Mouse (Mus musculus) hindbrain, embryonic 16.5 days (tissue): ENCODE measurements at regions not wholly inside any gene's neighbourhood (a gene's known extent, or its start where the extent isn't known, plus 50 kb on each side); places are given as distances from the start of the nearest gene placed in this dataset.

ENCODE experiments used
- ATAC-seq: fragments of 200-750 bp; cut with Nextera tagmentation; 2 replicates; pipeline ENCODE4 v1.8.0; 2017; ENCODE audit warnings: moderate TSS enrichment, moderate library complexity
- H3K27ac ChIP-seq: fragments of 300-500 bp; sonication (generic); 2 replicates; pipeline ENCODE4 v1.5.1; 2014; ENCODE audit warnings: low read depth, mild to moderate bottlenecking, control low read depth, low read length, moderate library complexity
- H3K27me3 ChIP-seq: fragments of 300-500 bp; sonication (generic); replicated peaks from 2 replicates; pipeline ENCODE4 v1.6.1; 2014; ENCODE audit warnings: low read length; ENCODE audit not compliant: control insufficient read depth, insufficient read depth
- H3K36me3 ChIP-seq: fragments of 300-500 bp; sonication (generic); 2 replicates; pipeline ENCODE4 v1.6.1; 2014; ENCODE audit warnings: mild to moderate bottlenecking, low read length, moderate library complexity, mixed read lengths; ENCODE audit not compliant: control insufficient read depth, insufficient read depth
- H3K4me1 ChIP-seq: fragments of 300-500 bp; sonication (generic); 2 replicates; pipeline ENCODE4 v1.6.1; 2014; ENCODE audit warnings: low read depth, low read length; ENCODE audit not compliant: control insufficient read depth, insufficient read depth
- H3K4me2 ChIP-seq: fragments of 300-500 bp; sonication (generic); 2 replicates; pipeline ENCODE4 v1.6.1; 2014; ENCODE audit warnings: mild to moderate bottlenecking, low read length, control low read depth, moderate library complexity
- H3K4me3 ChIP-seq: fragments of 300-500 bp; sonication (generic); 2 replicates; pipeline ENCODE4 v1.5.1; 2014; ENCODE audit warnings: mild to moderate bottlenecking, low read length, control low read depth, moderate library complexity
- H3K9ac ChIP-seq: fragments of 300-500 bp; sonication (generic); 2 replicates; pipeline ENCODE4 v1.6.1; 2014; ENCODE audit warnings: low read depth, mild to moderate bottlenecking, control low read depth, low read length, moderate library complexity
- H3K9me3 ChIP-seq: fragments of 300-500 bp; sonication (generic); 2 replicates; pipeline ENCODE4 v1.6.1; 2014; ENCODE audit warnings: mild to moderate bottlenecking, low read length, moderate library complexity; ENCODE audit not compliant: control insufficient read depth
- WGBS: fragments of 180-500 bp; shearing (Covaris S2); extraction: QIAGEN DNeasy Blood & Tissue Kit; methylation state at CpG from one replicate; pipeline ENCODE4 v1.1.7; 2014; 5-methylcytosine and 5-hydroxymethylcytosine counted together

- 16% methylated on average over 6 of the region's 6 CpGs for WGBS
- Histone ChIP-seq H3K4me2 (peak overlapping the region; percentile 97), H3K36me3 (no peaks in the 10 kb centered on the region), H3K4me3 (peak overlapping the region; percentile 81), H3K9ac (peak overlapping the region; percentile 95), H3K9me3 (no peaks in the 10 kb centered on the region), H3K27me3 (no peaks in the 10 kb centered on the region), H3K4me1 (peaks cover 21% of the 10 kb centered on the region), H3K27ac (no peak overlapping the region; the same call in 1 of the 2 replicates)
- ATAC-seq = peak; percentile 34
Measured at GRCm38 (mm10) chr1:34751128-34751527, 91.7 kb downstream of the Fam168b start.

DNA sequence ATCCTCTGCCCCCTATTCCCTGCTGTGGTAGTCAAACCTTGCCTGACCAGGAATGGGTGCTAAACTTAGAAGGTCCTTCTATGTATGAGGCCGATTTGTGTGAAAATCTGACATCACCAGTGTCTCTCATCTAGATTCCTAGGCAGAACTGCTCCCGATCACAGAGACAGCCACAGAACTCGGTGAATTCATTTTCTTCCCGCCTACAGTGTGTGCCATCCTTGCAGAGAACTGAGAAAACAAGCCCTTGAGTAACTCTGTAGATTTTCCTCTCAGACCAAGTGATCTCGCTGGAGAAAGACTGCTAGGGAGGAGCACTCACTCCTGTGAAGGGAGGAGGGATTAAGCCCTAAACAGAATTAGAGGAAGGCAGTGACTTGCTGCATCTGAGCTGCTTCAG lies 89.3 kb downstream of the Fam168b start:
- Histone ChIP-seq H3K27me3 (no peaks in the 10 kb centered on the region), H3K9ac (no peak overlapping the region), H3K4me1 (peaks cover 21% of the 10 kb centered on the region), H3K27ac (no peak overlapping the region), H3K9me3 (no peaks in the 10 kb centered on the region), H3K36me3 (no peaks in the 10 kb centered on the region), H3K4me3 (no peak overlapping the region), H3K4me2 (no peak overlapping the region)
- 59% methylated on average over 5 of the region's 5 CpGs for WGBS
- no peak for ATAC-seq

DNA sequence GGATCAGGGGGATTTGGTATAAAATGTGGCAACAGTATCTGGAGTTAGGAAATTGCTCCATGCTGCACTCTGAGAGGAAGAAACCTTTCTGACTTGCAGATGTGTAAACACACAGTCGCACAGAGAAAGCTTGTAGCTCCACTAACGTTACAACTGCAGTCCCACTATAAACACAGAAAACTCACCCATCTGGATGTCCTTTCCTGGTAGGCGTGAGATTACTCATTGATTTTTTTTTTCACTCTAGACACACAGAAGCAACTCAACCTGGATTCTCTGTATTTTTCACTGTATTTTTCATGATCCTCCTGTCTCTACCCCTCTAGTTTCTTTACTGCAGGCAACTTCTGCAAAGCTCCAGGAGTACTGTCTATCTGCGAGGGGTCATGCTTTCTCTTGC lies 82.3 kb downstream of the Fam168b start:
- Histone ChIP-seq H3K9me3 (no peaks in the 10 kb centered on the region), H3K4me1 (no peaks in the 10 kb centered on the region), H3K36me3 (no peaks in the 10 kb centered on the region), H3K4me3 (no peak overlapping the region), H3K9ac (no peak overlapping the region), H3K27me3 (no peaks in the 10 kb centered on the region), H3K4me2 (no peak overlapping the region), H3K27ac (no peak overlapping the region)
- WGBS = 82% methylated on average over 4 of the region's 4 CpGs
- ATAC-seq = no peak

- Histone ChIP-seq H3K36me3 (no peaks in the 10 kb centered on the region), H3K9ac (no peak overlapping the region), H3K4me2 (no peak overlapping the region), H3K27me3 (no peaks in the 10 kb centered on the region), H3K27ac (no peak overlapping the region), H3K4me3 (no peak overlapping the region), H3K4me1 (no peaks in the 10 kb centered on the region), H3K9me3 (no peaks in the 10 kb centered on the region)
- ATAC-seq = no peak
Measured at GRCm38 (mm10) chr1:34761436-34761835, 81.4 kb downstream of the Fam168b start.

DNA sequence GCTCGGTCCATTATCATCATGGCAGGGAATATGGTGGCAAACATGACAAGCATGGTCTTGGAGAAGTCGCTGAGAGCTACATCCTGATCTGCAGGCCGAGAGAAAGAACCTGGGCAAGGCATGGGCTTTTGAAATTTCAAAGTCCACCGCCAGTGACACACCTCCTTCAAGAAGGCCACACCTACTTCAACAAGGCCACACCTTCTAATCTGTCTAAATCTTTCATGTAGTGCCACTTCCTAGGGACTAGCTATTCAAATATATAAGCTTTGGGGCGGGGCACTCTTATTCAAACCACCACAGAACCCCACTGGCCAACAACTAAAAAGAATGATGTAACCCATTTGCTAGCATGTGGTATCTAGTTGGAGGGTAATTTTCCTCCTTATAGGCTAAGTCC lies 81.0 kb downstream of the Fam168b start:
- WGBS = 88% methylated on average over 5 of the region's 5 CpGs
- ATAC-seq = no peak
- Histone ChIP-seq H3K27ac (no peak overlapping the region), H3K4me2 (no peak overlapping the region), H3K27me3 (no peaks in the 10 kb centered on the region), H3K9me3 (no peaks in the 10 kb centered on the region), H3K36me3 (no peaks in the 10 kb centered on the region), H3K9ac (no peak overlapping the region), H3K4me3 (no peak overlapping the region), H3K4me1 (no peaks in the 10 kb centered on the region)
